Mouse (Mus musculus) gastrocnemius, adult 8-10 months (tissue): ENCODE results near the gene Smyd3. TPM values are rescaled to one million over a fixed set of nuclear protein-coding genes. Genes with fewer than 3 reads are reported as not detected.

Experiments used
- DNase-seq, 2 experiments: peaks; one replicate each; pipeline ENCODE4 v3.0.0; 2022; ENCODE audit warnings: low spot score in 2 of 2
- total RNA-seq, 4 experiments: library from RNA; stranded (reverse); gene quantifications; 2 replicates each; pipeline ENCODE4 v1.2.4; 2022

Smyd3 gene
- total RNA-seq, 4 experiments from 2014 or later, result 5.3 to 7.3 (median 6.5) TPM

- DNase-seq, result no peak
Observed at GRCm38 (mm10) chr1:179072406-179072805, 445.4 kb downstream of the Smyd3 start.

GRCm38 (mm10) chr1:179068990-179069389 lies 448.9 kb downstream of the Smyd3 start:
- DNase-seq, result no peak

GRCm38 (mm10) chr1:179065294-179065601 lies 452.6 kb downstream of the Smyd3 start:
- no peak for DNase-seq

GRCm38 (mm10) chr1:179064601-179065293 lies 453.1 kb downstream of the Smyd3 start:
- no peak for DNase-seq

GRCm38 (mm10) chr1:179061759-179062168 lies 456.1 kb downstream of the Smyd3 start:
- DNase-seq, result peak; percentile 4 to 15

GRCm38 (mm10) chr1:179061053-179061452 lies 456.8 kb downstream of the Smyd3 start:
- DNase-seq, result no peak

- no peak for DNase-seq
Observed at GRCm38 (mm10) chr1:179060113-179060955, 457.5 kb downstream of the Smyd3 start.

GRCm38 (mm10) chr1:179059286-179060112 lies 458.3 kb downstream of the Smyd3 start:
- DNase-seq, result no peak

- no peak for DNase-seq
Observed at GRCm38 (mm10) chr1:179058675-179059074, 459.2 kb downstream of the Smyd3 start.

- DNase-seq, result no peak
Observed at GRCm38 (mm10) chr1:179055760-179056159, 462.1 kb downstream of the Smyd3 start.

GRCm38 (mm10) chr1:179054385-179055116 lies 463.3 kb downstream of the Smyd3 start:
- DNase-seq, result no peak

GRCm38 (mm10) chr1:179052545-179053180 lies 465.2 kb downstream of the Smyd3 start:
- DNase-seq, result no peak

- no peak for DNase-seq
Observed at GRCm38 (mm10) chr1:179047931-179048596, 469.8 kb downstream of the Smyd3 start.

- DNase-seq, result no peak
Observed at GRCm38 (mm10) chr1:179045856-179046714, 471.8 kb downstream of the Smyd3 start.

GRCm38 (mm10) chr1:179044165-179044564 lies 473.7 kb downstream of the Smyd3 start:
- no peak for DNase-seq

GRCm38 (mm10) chr1:179043644-179044043 lies 474.2 kb downstream of the Smyd3 start:
- no peak for DNase-seq

- DNase-seq, result no peak
Observed at GRCm38 (mm10) chr1:179041905-179042337, 475.9 kb downstream of the Smyd3 start.

- DNase-seq, result no peak
Observed at GRCm38 (mm10) chr1:179041231-179041904, 476.5 kb downstream of the Smyd3 start.

GRCm38 (mm10) chr1:179038801-179039200 lies 479.0 kb downstream of the Smyd3 start:
- DNase-seq, result no peak
